Mouse (Mus musculus) CD4-positive, CD25-positive, alpha-beta regulatory T cell, adult 9 weeks (primary cell): ENCODE measurements around the gene Gm20854. TPM values are rescaled to one million over a fixed set of nuclear protein-coding genes. Genes with fewer than 3 reads are reported as not detected.

Experiments
- polyA plus RNA-seq: library from polyadenylated mRNA; unstranded; fragments of 100-300 nt; shearing (Covaris generic); gene quantifications from one replicate; pipeline ENCODE4 v1.2.1, GENCODE M21; 2017

Gm20854 gene
- polyA plus RNA-seq = not detected

DNA sequence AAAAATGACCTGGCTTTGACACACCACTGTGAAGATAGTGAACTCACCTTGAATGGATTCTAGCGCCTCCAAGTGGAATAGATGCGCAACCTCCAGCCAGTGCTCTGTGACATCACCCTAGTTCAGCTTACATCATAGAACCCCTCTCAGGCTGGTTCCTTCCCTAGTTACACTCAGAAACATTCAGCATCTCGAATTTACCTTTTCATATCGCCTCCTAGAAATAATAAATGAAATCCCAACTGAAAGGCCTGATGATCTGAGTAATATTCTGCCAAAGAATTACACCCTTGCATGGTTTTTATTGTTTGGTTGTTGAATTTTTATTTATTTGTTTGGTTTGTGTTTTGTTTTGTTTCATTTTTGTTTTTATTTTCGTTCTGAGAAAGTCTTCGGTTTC, at the start of gene Gm20854:
Gene Gm20854, minus strand, starts transcription at position 101 of the 400 bp plus-strand sequence.

